Mouse (Mus musculus) midbrain, embryonic 12.5 days (tissue): ENCODE measurements at regions not wholly inside any gene's neighbourhood (a gene's known extent, or its start where the extent isn't known, plus 50 kb on each side); places are given as distances from the start of the nearest gene placed in this dataset.

Experiments used
- ATAC-seq: fragments of 200-750 bp; cut with Nextera tagmentation; 2 replicates; pipeline ENCODE4 v1.8.0; 2017; ENCODE audit warnings: low read depth, moderate TSS enrichment, moderate library complexity; ENCODE audit not compliant: low FRiP score
- H3K27ac ChIP-seq: fragments of 300-500 bp; sonication (generic); replicated peaks from 2 replicates; pipeline ENCODE4 v1.5.1; 2016; ENCODE audit warnings: mild to moderate bottlenecking
- H3K27me3 ChIP-seq: fragments of 300-500 bp; sonication (generic); 2 replicates; pipeline ENCODE4 v1.6.1; 2016; ENCODE audit warnings: mild to moderate bottlenecking
- H3K36me3 ChIP-seq: fragments of 300-500 bp; sonication (generic); 2 replicates; pipeline ENCODE4 v1.6.1; 2016
- H3K4me1 ChIP-seq: fragments of 300-500 bp; sonication (generic); 2 replicates; pipeline ENCODE4 v1.6.1; 2016
- H3K4me2 ChIP-seq: fragments of 300-500 bp; sonication (generic); replicated peaks from 2 replicates; pipeline ENCODE4 v1.6.1; 2016; ENCODE audit warnings: mild to moderate bottlenecking, moderate library complexity
- H3K4me3 ChIP-seq: fragments of 300-500 bp; sonication (generic); 2 replicates; pipeline ENCODE4 v1.5.1; 2016; ENCODE audit warnings: mild to moderate bottlenecking
- H3K9ac ChIP-seq: fragments of 300-500 bp; sonication (generic); replicated peaks from 2 replicates; pipeline ENCODE4 v1.6.1; 2016; ENCODE audit warnings: mild to moderate bottlenecking, moderate library complexity
- H3K9me3 ChIP-seq: fragments of 300-500 bp; sonication (generic); 2 replicates; pipeline ENCODE4 v1.6.1; 2016; ENCODE audit warnings: mild to moderate bottlenecking
- WGBS: fragments of 180-500 bp; shearing (Covaris S2); methylation state at CpG from one replicate; pipeline ENCODE4 v1.1.7; 2016; 5-methylcytosine and 5-hydroxymethylcytosine counted together

- no peak for ATAC-seq
- Histone ChIP-seq H3K4me3 (no peak overlapping the region), H3K9ac (no peak overlapping the region), H3K4me2 (no peak overlapping the region), H3K27ac (no peak overlapping the region), H3K36me3 (no peaks in the 10 kb centered on the region), H3K9me3 (no peaks in the 10 kb centered on the region), H3K27me3 (no peaks in the 10 kb centered on the region), H3K4me1 (no peaks in the 10 kb centered on the region)
- WGBS, result 82% methylated on average over 1 of the region's 1 CpGs
Measured at GRCm38 (mm10) chrX:156913363-156913762, 501.7 kb downstream of the Phex start.
